Mouse (Mus musculus) lung, postnatal 25 days (tissue): Measurements from ENCODE around the gene Agtr1a.
A peak's percentile ranks its signal among the peaks of the same experiment; 100 is the strongest.

Experiments used
- DNase-seq: peaks from one replicate; pipeline ENCODE4 v3.0.0; 2022; ENCODE audit warnings: low spot score

The Agtr1a gene

GRCm38 (mm10) chr13:30336148-30336801, at the start of gene Agtr1a:
Agtr1a (plus strand) TSS chr13:30336441.
- peak; percentile 16 for DNase-seq

DNA sequence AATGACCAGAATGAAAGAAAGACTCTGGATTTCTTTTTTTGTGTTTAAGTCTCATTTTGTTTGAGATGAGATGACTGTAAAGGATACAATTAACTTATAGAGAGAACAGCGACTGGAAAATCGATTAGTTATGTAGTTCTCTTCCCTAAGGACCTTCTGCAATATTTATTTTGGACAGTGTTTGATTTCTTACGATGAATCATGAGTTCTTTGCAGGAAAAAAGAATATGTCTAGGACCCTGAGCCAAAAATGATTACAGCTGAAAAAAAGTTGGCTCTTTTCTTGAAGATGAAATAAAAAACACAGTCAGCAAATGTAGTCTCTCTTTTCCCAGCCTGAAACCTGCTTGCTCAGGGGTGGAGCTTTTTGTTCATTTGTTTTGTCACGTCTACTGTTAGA, 26.0 kb upstream of the Agtr1a start:
- no peak for DNase-seq

DNA sequence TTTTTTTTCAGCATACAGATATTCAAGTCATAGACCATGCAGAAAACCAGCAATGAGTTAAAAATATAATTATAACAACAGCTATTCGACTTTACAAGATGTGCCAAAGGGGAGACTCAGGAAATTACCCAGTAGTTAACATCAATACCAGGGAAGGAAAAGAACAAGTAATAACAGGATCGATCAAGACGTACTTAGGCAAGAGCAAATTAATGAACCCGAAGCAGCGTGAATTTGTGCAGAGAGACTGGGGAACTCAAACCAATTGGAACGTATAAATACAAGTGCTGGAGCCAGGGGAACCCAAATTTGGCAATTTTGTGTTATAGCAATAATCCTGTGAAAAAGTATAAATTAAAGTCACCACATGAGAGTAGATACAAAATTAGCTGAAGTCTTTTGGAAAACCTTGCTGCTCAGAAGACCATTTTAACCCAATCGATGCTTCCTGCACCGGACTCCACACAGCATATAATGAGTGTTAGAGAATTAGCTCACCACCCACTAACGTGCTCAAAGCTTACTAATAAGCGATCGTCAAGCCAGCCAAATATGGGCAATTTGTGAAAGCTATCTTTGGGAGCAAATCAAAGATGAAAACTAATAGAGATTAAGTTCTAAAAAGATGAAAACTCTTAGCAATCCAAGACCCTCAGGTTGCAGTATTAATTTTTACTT, 11.4 kb upstream of the Agtr1a start:
- no peak for DNase-seq

DNA sequence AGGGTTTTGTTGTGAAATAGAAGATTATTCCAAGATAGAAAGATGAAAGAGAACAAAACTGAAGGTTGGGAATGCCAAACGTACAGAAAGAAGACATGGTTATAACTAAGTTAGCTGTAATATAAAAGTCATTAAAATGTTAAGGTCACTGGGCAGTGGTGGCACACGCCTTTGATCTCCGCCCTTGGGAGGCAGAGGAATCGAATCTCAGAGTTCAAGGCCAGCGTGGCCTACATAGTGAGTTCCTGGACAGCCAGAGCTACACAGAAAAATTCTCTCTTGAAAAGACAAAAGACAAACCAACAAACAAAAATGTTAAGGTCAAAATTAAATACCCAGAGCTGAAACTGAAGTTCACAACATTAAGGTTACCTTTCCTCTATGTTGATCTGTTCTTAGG, 5.2 kb upstream of the Agtr1a start:
- no peak for DNase-seq

- no peak for DNase-seq
Observed at GRCm38 (mm10) chr13:30331851-30332250, 4.4 kb upstream of the Agtr1a start.

DNA sequence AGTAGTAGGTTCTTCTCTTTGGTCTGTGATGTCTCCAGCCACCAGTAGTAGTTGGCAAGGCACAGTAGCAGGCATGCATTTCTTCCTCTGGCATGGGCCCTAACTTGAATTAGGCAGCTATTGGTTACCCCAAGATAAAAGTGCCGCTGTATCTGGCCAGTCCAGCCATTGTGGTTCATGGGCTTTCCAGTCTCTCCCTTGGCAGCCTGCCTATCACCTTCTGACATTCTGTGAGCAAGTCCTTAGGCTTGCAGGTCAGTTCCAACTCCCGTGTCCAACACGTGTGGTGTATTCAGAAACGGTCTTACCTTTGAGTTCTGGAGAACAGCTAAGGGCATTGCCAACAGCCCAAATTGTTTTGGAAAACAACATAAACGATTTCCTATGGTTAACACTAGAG, 3.7 kb upstream of the Agtr1a start:
- DNase-seq = no peak

- DNase-seq = no peak
Observed at GRCm38 (mm10) chr13:30334667-30335066, 1.6 kb upstream of the Agtr1a start.

GRCm38 (mm10) chr13:30336913-30337312, 672 bp downstream of the Agtr1a start:
- no peak for DNase-seq

DNA sequence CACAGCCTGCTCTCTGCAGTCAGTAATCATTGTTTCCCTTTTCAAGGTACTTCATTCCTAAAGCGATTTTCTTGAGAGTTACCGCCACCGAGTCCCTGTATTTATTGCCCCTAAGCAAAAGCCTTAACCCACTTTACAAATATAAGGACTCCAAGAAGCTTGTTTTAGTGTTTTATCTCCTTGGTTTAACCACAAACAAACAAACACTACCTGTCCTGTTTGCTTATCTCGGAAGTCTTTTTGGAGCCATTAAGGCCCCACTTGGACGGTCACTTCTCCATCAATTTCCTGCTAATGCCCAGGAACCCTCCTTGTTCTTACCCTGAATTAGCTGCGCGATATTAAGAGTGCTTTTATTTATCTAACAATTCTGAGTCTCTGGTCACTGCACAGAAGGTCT, 1.4 kb downstream of the Agtr1a start:
- DNase-seq = no peak

DNA sequence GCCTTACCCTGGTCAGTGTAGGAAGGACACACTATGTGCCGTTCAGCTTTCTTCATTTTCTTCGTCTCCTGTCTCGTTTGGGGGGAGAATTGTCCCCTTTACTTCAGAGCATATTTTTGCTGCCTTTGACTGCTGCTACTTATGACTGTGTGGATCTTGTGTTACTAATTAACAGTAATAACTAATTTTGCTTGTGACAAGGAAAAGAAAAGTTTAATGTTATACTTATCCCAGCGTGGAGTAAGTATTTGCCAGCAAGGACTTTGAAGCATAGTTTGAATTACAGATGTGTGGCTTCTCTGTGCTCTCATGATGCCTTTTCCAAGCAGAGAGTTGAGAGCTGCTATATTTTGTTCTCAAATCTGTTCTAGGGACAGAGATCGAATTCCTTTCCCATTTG, 2.3 kb downstream of the Agtr1a start:
- no peak for DNase-seq

DNA sequence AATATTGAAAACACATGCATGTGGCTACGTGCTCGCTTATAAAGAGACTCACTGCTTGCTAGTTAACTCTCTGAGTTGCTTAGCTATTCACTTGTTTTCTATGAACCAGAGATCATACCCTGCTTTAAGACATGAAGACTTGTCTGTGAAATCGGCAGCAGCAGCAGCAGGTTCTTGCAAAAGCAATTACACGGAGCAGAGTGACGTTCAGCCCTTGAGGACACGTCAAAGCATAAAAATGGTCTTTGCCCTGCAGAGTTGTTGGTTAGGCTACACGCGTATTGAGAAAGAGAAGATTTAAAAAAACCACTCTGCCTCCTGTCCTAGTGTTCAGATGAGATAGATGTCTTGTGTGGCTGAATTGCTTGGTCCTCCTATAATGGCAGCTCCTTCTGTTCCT, 3.7 kb downstream of the Agtr1a start:
- DNase-seq = no peak

DNA sequence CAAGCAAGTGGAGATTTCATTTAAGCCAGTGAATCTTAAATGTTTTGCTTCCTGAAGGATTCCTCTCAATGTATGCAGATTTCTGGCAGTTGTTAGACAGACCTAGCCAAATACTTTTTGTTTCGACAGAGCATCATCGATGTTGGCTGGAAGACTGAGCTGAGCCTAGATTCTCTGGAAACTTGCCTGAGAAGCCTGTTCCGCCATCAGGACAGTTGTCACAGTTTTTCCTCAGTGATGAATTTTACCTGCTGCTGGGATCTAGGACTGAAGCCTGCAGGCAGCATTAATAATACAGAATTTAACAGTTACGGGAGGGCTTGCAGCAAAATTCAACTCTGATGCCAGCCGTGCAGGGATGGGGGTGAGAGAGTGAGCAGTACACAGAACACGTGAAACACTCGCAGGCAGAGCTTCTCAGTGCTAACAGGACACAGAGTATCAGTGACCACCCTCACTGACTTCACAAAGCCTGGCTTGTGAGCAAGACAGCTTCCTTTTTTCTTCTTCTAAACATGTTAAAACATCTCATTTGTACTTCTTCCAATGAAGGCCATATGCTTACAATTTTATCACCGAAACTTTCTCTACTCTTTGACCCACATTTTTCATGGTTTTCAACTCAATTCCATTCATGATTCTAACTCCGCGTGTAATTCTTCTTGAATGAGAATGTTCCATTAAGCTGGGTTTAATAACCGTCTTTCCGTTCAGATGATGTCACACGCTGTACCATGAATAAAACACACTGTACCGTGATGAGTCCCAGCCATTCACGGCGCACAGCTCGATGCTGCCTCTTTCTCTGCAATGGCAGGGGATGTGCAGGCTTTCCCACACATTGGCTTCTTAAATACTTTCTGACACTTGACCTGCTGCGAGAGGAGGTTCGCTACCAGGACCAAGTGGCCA, 6.0 kb downstream of the Agtr1a start:
- DNase-seq = no peak

GRCm38 (mm10) chr13:30345427-30345913, 9.2 kb downstream of the Agtr1a start:
- no peak for DNase-seq

DNA sequence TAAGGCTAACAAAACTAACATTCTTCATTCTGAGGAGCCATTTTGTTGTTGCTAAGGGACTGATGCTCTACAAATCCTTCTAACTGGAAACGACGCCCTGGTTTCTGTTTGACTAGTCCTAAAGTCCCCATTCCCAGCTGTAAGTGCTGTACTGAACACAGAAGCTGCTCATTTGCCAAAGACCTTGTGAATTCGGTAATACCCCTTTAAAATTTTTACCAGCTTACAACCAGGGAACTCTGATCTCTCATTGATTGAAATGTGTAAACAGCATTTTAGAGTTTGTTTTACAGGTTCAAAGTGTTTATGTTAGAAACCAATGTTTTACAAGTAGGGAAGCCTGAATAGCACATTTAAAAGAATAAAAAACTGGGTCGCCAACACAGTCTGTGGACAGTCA, 10.6 kb downstream of the Agtr1a start:
- DNase-seq = no peak

GRCm38 (mm10) chr13:30348306-30348705, 12.1 kb downstream of the Agtr1a start:
- DNase-seq = no peak

- DNase-seq = no peak
Observed at GRCm38 (mm10) chr13:30351966-30352365, 15.7 kb downstream of the Agtr1a start.

DNA sequence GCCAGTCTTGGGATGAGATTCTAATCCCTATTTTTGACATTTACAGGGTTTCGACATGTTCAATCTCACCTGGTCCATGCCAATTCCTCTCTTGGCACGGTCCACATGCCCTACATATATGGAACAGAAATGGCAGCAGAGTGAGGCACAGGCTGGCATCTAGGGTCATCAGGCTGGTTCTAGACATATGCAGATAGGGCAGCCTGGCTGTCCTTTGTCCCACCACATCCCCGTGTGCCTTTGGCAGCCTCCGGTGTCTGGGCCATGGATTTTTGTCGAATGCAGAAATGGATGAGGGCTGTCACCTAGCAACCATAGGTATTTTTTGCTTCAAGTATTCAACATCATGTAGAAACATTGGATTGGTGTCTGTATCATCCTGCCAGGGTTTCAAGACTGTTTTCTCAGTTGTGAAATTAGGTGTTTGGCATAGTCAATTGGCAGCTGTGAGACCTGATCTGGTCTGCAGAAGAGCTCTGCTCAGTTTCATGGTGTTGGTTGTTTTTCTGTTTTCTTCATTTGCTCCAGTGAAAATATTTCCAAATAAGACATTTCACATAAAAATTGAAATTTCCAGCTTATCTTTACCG, 18.8 kb downstream of the Agtr1a start:
- DNase-seq = no peak

GRCm38 (mm10) chr13:30355979-30356378, 19.7 kb downstream of the Agtr1a start:
- no peak for DNase-seq

- no peak for DNase-seq
Observed at GRCm38 (mm10) chr13:30358456-30359168, 22.4 kb downstream of the Agtr1a start.

GRCm38 (mm10) chr13:30359886-30360285, 23.6 kb downstream of the Agtr1a start:
- no peak for DNase-seq

GRCm38 (mm10) chr13:30361002-30361401, 24.8 kb downstream of the Agtr1a start:
- no peak for DNase-seq

GRCm38 (mm10) chr13:30362048-30362447, 25.8 kb downstream of the Agtr1a start:
- no peak for DNase-seq
